Mouse (Mus musculus) common myeloid progenitor, adult 5-6 weeks (primary cell): ENCODE results near the gene Hk3. TPM values are rescaled to one million over a fixed set of nuclear protein-coding genes. Genes with fewer than 3 reads are reported as not detected.

Experiments used
- ATAC-seq: replicated peaks from 2 replicates; pipeline ENCODE4 v1.8.0; 2016; ENCODE audit warnings: low read depth, mild to moderate bottlenecking, moderate TSS enrichment, inconsistent platforms; ENCODE audit not compliant: poor library complexity, severe bottlenecking
- total RNA-seq: library from RNA; stranded (forward); fragments of 200-1000, 187-1606 nt; gene quantifications from 2 replicates; pipeline ENCODE4 v1.2.3, GENCODE M21; 2017

The Hk3 gene
- total RNA-seq, 1 experiment from 2014 or later = 54.0 TPM

GRCm38 (mm10) chr13:54959842-54960241, 61.3 kb downstream of the Hk3 start:
- no peak for ATAC-seq

- no peak for ATAC-seq
Observed at GRCm38 (mm10) chr13:54959059-54959701, 62.0 kb downstream of the Hk3 start.

GRCm38 (mm10) chr13:54957281-54957680, 63.9 kb downstream of the Hk3 start:
- no peak for ATAC-seq

Other genes with a start within 250 kb of the Hk3 start
- not detected in 2 replicates for gene Eif4e1b, start 237.4 kb downstream of the Hk3 start, total RNA-seq
- 0.82 TPM in 1 of 2 replicates, not detected in the other for gene Tspan17, start 232.0 kb downstream of the Hk3 start, total RNA-seq
- 0.58 and 6.3 TPM in 2 replicates for gene Unc5a, start 72.0 kb downstream of the Hk3 start, total RNA-seq
- gene Uimc1, start 78.9 kb upstream of the Hk3 start, total RNA-seq = 57.7 and 74.5 TPM in 2 replicates
- gene Zfp346, start 83.9 kb upstream of the Hk3 start, total RNA-seq = 13.2 and 14.7 TPM in 2 replicates
- not detected in 2 replicates for gene Gm17617, start 112.2 kb upstream of the Hk3 start, total RNA-seq
- not detected in 2 replicates for gene Fgfr4, start 131.3 kb upstream of the Hk3 start, total RNA-seq
- gene Nsd1, start 188.4 kb upstream of the Hk3 start, total RNA-seq = 110 and 124 TPM in 2 replicates